Mouse (Mus musculus) forebrain, embryonic 15.5 days (tissue): ENCODE data around the gene Vamp3. TPM values are rescaled to one million over a fixed set of nuclear protein-coding genes. Genes with fewer than 3 reads are reported as not detected.
A peak's percentile ranks its signal among the peaks of the same experiment; 100 is the strongest.
"Not testable (repeated sequence)": the region's sequence is repeated elsewhere in the genome, so short reads cannot be mapped to it uniquely, and the experiment has no call there.

Experiments used
- ATAC-seq: fragments of 200-750 bp; cut with Nextera tagmentation; replicated peaks from 2 replicates; pipeline ENCODE4 v1.8.0; 2017; ENCODE audit warnings: mild to moderate bottlenecking, moderate TSS enrichment, moderate library complexity
- H3K27ac ChIP-seq: fragments of 300-500 bp; sonication (generic); replicated peaks from 2 replicates; pipeline ENCODE4 v1.5.1; 2015; ENCODE audit warnings: mild to moderate bottlenecking, inconsistent platforms
- H3K27me3 ChIP-seq: fragments of 300-500 bp; sonication (generic); 2 replicates; pipeline ENCODE4 v1.6.1; 2015; ENCODE audit warnings: inconsistent platforms
- H3K36me3 ChIP-seq: fragments of 300-500 bp; sonication (generic); 2 replicates; pipeline ENCODE4 v1.6.1; 2015; ENCODE audit warnings: mild to moderate bottlenecking, inconsistent platforms
- H3K4me1 ChIP-seq: fragments of 300-500 bp; sonication (generic); 2 replicates; pipeline ENCODE4 v1.6.1; 2015; ENCODE audit warnings: inconsistent platforms
- H3K4me2 ChIP-seq: fragments of 300-500 bp; sonication (generic); replicated peaks from 2 replicates; pipeline ENCODE4 v1.6.1; 2015; ENCODE audit warnings: mild to moderate bottlenecking, inconsistent platforms
- H3K4me3 ChIP-seq: fragments of 300-500 bp; sonication (generic); 2 replicates; pipeline ENCODE4 v1.5.1; 2015; ENCODE audit warnings: mild to moderate bottlenecking, inconsistent platforms
- H3K9ac ChIP-seq: fragments of 300-500 bp; sonication (generic); replicated peaks from 2 replicates; pipeline ENCODE4 v1.6.1; 2015; ENCODE audit warnings: mild to moderate bottlenecking, inconsistent platforms
- H3K9me3 ChIP-seq: fragments of 300-500 bp; sonication (generic); 2 replicates; pipeline ENCODE4 v1.6.1; 2016; ENCODE audit warnings: inconsistent platforms
- WGBS: fragments of 180-500 bp; shearing (Covaris S2); methylation state at CpG from one replicate; pipeline ENCODE4 v1.1.7; 2015; ENCODE audit warnings: mixed read lengths; 5-methylcytosine and 5-hydroxymethylcytosine counted together
- polyA plus RNA-seq: library from polyadenylated mRNA; unstranded; fragments of >200 nt; fragmentation: Nextera tagmentation; extraction: Ambion mirVana; gene quantifications from 2 replicates; pipeline ENCODE4 v1.2.1, GENCODE M21; 2015

The Vamp3 gene
- polyA plus RNA-seq, 1 experiment from 2014 or later, result 69.4 TPM

- 34% methylated on average over 5 of the region's 5 CpGs for WGBS
- H3K36me3 ChIP-seq, result peaks cover 17% of the 10 kb centered on the region
- 0 out of 2 replicates have a peak, but pooled peaks cover 9% of the 10 kb centered on the region for H3K27me3 ChIP-seq
- H3K4me3 ChIP-seq, result 0 out of 2 replicates have a peak overlapping the region, but pooled peaks have one; percentile 66
- no peak overlapping the region for H3K27ac ChIP-seq
- no peaks in the 10 kb centered on the region for H3K9me3 ChIP-seq
- no peak overlapping the region for H3K9ac ChIP-seq
- H3K4me2 ChIP-seq, result peak overlapping the region; percentile 92; the same call in 1 of the 2 replicates
- ATAC-seq, result no peak
- H3K4me1 ChIP-seq, result peaks cover 14% of the 10 kb centered on the region
These were observed 14.5 kb downstream of the Vamp3 start for GRCm38 (mm10) chr4:151043281-151043680.

GRCm38 (mm10) chr4:151041506-151041905, 16.3 kb downstream of the Vamp3 start:
- H3K27me3 ChIP-seq, result 0 out of 2 replicates have a peak, but pooled peaks cover 9% of the 10 kb centered on the region
- ATAC-seq, result no peak
- WGBS, result 86% methylated on average over 5 of the region's 5 CpGs

GRCm38 (mm10) chr4:151037800-151038199, 20.0 kb downstream of the Vamp3 start:
- ATAC-seq, result no peak
- 89% methylated on average over 11 of the region's 11 CpGs for whole genome bisulfite sequencing
- H3K36me3 ChIP-seq, result no peaks in the 10 kb centered on the region
- H3K4me2 ChIP-seq, result no peak overlapping the region
- H3K27me3 ChIP-seq, result 0 out of 2 replicates have a peak, but pooled peaks cover 4% of the 10 kb centered on the region
- H3K4me1 ChIP-seq, result no peaks in the 10 kb centered on the region
- H3K9me3 ChIP-seq, result no peaks in the 10 kb centered on the region
- no peak overlapping the region for H3K9ac ChIP-seq
- H3K27ac ChIP-seq, result no peak overlapping the region
- H3K4me3 ChIP-seq, result no peak overlapping the region

More at GRCm38 (mm10) chr4:151041506-151041905, 16.3 kb downstream of the Vamp3 start:
- no peak overlapping the region for H3K4me3 ChIP-seq
- no peak overlapping the region for H3K4me2 ChIP-seq
- H3K9me3 ChIP-seq, result no peaks in the 10 kb centered on the region
- H3K4me1 ChIP-seq, result peaks cover 14% of the 10 kb centered on the region
- H3K27ac ChIP-seq, result no peak overlapping the region
- no peak overlapping the region for H3K9ac ChIP-seq
- peaks cover 2% of the 10 kb centered on the region for H3K36me3 ChIP-seq

- no peak for ATAC-seq
These were observed 21.2 kb downstream of the Vamp3 start for GRCm38 (mm10) chr4:151036521-151036920.

GRCm38 (mm10) chr4:151027001-151027400, 30.8 kb downstream of the Vamp3 start:
- Histone ChIP-seq H3K9ac (no peak overlapping the region), H3K9me3 (no peaks in the 10 kb centered on the region), H3K36me3 (no peaks in the 10 kb centered on the region), H3K4me2 (no peak overlapping the region), H3K27ac (no peak overlapping the region), H3K4me1 (no peaks in the 10 kb centered on the region), H3K27me3 (no peaks in the 10 kb centered on the region), H3K4me3 (no peak overlapping the region)
- WGBS, result 45% methylated on average over 6 of the region's 6 CpGs
- ATAC-seq, result no peak

More at GRCm38 (mm10) chr4:151036521-151036920, 21.2 kb downstream of the Vamp3 start:
- Histone ChIP-seq H3K4me3 (no peak overlapping the region), H3K4me2 (no peak overlapping the region), H3K27ac (no peak overlapping the region), H3K27me3 (no peaks in the 10 kb centered on the region), H3K9me3 (no peaks in the 10 kb centered on the region), H3K36me3 (no peaks in the 10 kb centered on the region), H3K9ac (no peak overlapping the region), H3K4me1 (no peaks in the 10 kb centered on the region)
- 87% methylated on average over 7 of the region's 7 CpGs for WGBS

- Histone ChIP-seq H3K36me3 (0 out of 2 replicates have a peak, but pooled peaks cover 5% of the 10 kb centered on the region), H3K9ac (no peak overlapping the region), H3K27me3 (no peaks in the 10 kb centered on the region), H3K4me3 (no peak overlapping the region), H3K4me1 (no peaks in the 10 kb centered on the region), H3K27ac (no peak overlapping the region), H3K9me3 (no peaks in the 10 kb centered on the region), H3K4me2 (no peak overlapping the region)
- ATAC-seq, result no peak
- 87% methylated on average over 9 of the region's 9 CpGs for WGBS
These were observed 33.6 kb downstream of the Vamp3 start for GRCm38 (mm10) chr4:151024152-151024551.

GRCm38 (mm10) chr4:151017356-151017755, 40.4 kb downstream of the Vamp3 start:
- not testable (repeated sequence) for H3K4me3 ChIP-seq, H3K27me3 ChIP-seq, H3K27ac ChIP-seq, H3K9me3 ChIP-seq, H3K4me2 ChIP-seq, H3K4me1 ChIP-seq, H3K9ac ChIP-seq, ATAC-seq, H3K36me3 ChIP-seq
- 87% methylated on average over 1 of the region's 1 CpGs for WGBS

- H3K4me2 ChIP-seq, result no peak overlapping the region
- no peak for ATAC-seq
- no peak overlapping the region for H3K4me3 ChIP-seq
- WGBS, result 92% methylated on average over 10 of the region's 10 CpGs
- H3K9me3 ChIP-seq, result no peaks in the 10 kb centered on the region
- H3K9ac ChIP-seq, result no peak overlapping the region
- H3K27ac ChIP-seq, result no peak overlapping the region
- no peaks in the 10 kb centered on the region for H3K4me1 ChIP-seq
- no peaks in the 10 kb centered on the region for H3K27me3 ChIP-seq
- no peaks in the 10 kb centered on the region for H3K36me3 ChIP-seq
These were observed 41.8 kb downstream of the Vamp3 start for GRCm38 (mm10) chr4:151015946-151016345.

GRCm38 (mm10) chr4:151010316-151010715, 47.4 kb downstream of the Vamp3 start:
- H3K9ac ChIP-seq, result no peak overlapping the region
- no peak overlapping the region for H3K4me2 ChIP-seq
- no peaks in the 10 kb centered on the region for H3K9me3 ChIP-seq
- no peak overlapping the region for H3K4me3 ChIP-seq
- H3K36me3 ChIP-seq, result no peaks in the 10 kb centered on the region
- no peaks in the 10 kb centered on the region for H3K27me3 ChIP-seq
- ATAC-seq, result no peak
- H3K4me1 ChIP-seq, result no peaks in the 10 kb centered on the region
- no peak overlapping the region for H3K27ac ChIP-seq
- 93% methylated on average over 7 of the region's 7 CpGs for WGBS

- H3K9me3 ChIP-seq, result no peaks in the 10 kb centered on the region
- H3K27me3 ChIP-seq, result no peaks in the 10 kb centered on the region
- H3K27ac ChIP-seq, result no peak overlapping the region
- H3K36me3 ChIP-seq, result no peaks in the 10 kb centered on the region
- no peak overlapping the region for H3K4me2 ChIP-seq
- no peak overlapping the region for H3K9ac ChIP-seq
- no peak for ATAC-seq
- WGBS, result 46% methylated on average over 6 of the region's 6 CpGs
- H3K4me3 ChIP-seq, result no peak overlapping the region
- no peaks in the 10 kb centered on the region for H3K4me1 ChIP-seq
These were observed 50.8 kb downstream of the Vamp3 start for GRCm38 (mm10) chr4:151006945-151007344.

- Histone ChIP-seq H3K9ac (no peak overlapping the region), H3K27ac (no peak overlapping the region), H3K9me3 (no peaks in the 10 kb centered on the region), H3K27me3 (no peaks in the 10 kb centered on the region), H3K4me1 (no peaks in the 10 kb centered on the region), H3K4me3 (no peak overlapping the region), H3K4me2 (no peak overlapping the region), H3K36me3 (no peaks in the 10 kb centered on the region)
- WGBS, result 93% methylated on average over 13 of the region's 13 CpGs
- no peak for ATAC-seq
These were observed 52.0 kb downstream of the Vamp3 start for GRCm38 (mm10) chr4:151005656-151006318.

- H3K9me3 ChIP-seq, result no peaks in the 10 kb centered on the region
- no peak overlapping the region for H3K4me2 ChIP-seq
- no peaks in the 10 kb centered on the region for H3K4me1 ChIP-seq
- 69% methylated on average over 13 of the region's 13 CpGs for WGBS
- no peak overlapping the region for H3K9ac ChIP-seq
- no peak for ATAC-seq
- no peaks in the 10 kb centered on the region for H3K27me3 ChIP-seq
- no peaks in the 10 kb centered on the region for H3K36me3 ChIP-seq
- H3K4me3 ChIP-seq, result no peak overlapping the region
- no peak overlapping the region for H3K27ac ChIP-seq
These were observed 56.4 kb downstream of the Vamp3 start for GRCm38 (mm10) chr4:151001397-151001796.

GRCm38 (mm10) chr4:150998626-150999025, 59.1 kb downstream of the Vamp3 start:
- H3K4me2 ChIP-seq, result no peak overlapping the region
- H3K9ac ChIP-seq, result no peak overlapping the region
- no peaks in the 10 kb centered on the region for H3K36me3 ChIP-seq
- no peaks in the 10 kb centered on the region for H3K4me1 ChIP-seq
- H3K4me3 ChIP-seq, result no peak overlapping the region
- ATAC-seq, result no peak
- no peak overlapping the region for H3K27ac ChIP-seq
- H3K27me3 ChIP-seq, result no peaks in the 10 kb centered on the region
- no peaks in the 10 kb centered on the region for H3K9me3 ChIP-seq
- 95% methylated on average over 9 of the region's 9 CpGs for WGBS
